Mouse (Mus musculus): ENCODE data around the gene Rasl11a. TPM values are rescaled to one million over a fixed set of nuclear protein-coding genes. Genes with fewer than 3 reads are reported as not detected.
"Not testable (repeated sequence)": the region's sequence is repeated elsewhere in the genome, so short reads cannot be mapped to it uniquely, and the experiment has no call there.

Gene Rasl11a
- total RNA-seq, 2 experiments from 2014 or later = 12.8 to 18.5 TPM

DNA sequence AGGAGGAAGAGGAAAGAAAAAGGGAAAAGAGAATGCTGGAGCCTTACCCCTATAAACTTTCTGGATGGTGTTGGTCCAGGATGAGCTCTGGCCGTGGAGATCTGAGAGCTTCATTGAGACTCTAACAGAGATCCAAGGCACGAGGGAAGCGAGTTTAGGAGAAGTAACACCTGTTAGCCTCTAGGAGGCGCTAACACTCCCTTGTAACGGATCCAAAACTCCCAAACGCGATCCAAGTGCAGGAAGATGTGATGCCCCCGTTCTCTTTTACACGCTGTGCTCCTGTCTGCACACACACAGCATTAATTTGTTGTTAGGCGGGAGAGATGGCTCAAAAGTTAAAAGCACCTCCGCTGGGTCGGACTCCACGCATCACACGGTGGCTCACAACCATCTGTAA lies 46.3 kb downstream of the Rasl11a start:
- DNase-seq (ENCODE audit: low spot score in 2 of 2) = peak in 1 of 2 experiments; percentile 47

GRCm38 (mm10) chr5:146892904-146893303 lies 48.0 kb downstream of the Rasl11a start:
- no peak for DNase-seq (ENCODE audit: low spot score in 2 of 2)

DNA sequence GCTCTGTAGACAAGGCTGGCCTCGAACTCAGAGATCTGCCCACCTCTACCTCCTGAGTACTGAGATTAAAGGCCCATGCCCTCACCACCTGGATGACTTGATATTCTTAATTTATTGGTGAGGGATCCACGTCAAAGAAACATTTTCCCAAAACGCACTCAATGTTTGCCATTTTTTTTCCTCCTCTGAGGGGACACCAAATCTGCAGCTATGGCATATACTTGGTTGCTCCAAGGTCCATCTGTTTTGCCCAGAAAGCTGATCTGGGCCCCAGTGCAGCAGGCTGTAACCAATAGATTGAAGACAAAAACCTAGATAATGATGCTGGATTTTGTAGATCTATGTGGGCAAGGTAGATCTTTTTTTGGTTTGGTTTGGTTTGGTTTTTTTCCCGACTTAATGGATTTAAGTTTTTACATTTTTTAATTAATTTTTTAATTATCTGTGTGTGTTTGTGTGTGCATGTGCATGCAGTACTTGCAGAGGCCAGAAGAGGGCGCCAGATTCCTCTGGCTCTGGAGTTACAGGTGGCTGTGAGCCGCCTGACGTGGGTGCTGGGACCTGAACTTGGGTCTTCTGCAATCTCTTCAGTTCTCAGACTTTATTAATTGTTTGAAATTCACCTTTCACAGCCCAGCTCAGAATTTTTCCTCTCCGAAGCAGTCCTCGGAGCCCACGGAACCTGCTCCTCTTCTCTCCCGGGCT lies 48.8 kb downstream of the Rasl11a start:
- DNase-seq (ENCODE audit: low spot score in 2 of 2) = no peak

DNA sequence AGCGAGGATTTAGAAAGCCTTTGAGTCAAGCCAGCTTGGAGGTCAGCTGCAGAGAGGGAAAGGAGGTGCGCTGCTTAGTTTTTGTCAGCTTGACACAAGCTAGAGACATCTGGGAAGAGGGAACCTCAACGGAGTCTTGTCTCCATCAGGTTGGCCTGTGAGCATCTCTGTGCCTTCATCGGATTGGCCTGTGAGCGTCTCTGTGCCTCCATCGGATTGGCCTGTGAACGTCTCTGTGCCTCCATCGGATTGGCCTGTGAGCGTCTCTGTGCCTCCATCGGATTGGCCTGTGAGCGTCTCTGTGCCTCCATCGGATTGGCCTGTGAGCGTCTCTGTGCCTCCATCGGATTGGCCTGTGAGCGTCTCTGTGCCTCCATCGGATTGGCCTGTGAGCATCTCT lies 50.8 kb downstream of the Rasl11a start:
- not testable (repeated sequence) for DNase-seq (ENCODE audit: low spot score in 2 of 2)

DNA sequence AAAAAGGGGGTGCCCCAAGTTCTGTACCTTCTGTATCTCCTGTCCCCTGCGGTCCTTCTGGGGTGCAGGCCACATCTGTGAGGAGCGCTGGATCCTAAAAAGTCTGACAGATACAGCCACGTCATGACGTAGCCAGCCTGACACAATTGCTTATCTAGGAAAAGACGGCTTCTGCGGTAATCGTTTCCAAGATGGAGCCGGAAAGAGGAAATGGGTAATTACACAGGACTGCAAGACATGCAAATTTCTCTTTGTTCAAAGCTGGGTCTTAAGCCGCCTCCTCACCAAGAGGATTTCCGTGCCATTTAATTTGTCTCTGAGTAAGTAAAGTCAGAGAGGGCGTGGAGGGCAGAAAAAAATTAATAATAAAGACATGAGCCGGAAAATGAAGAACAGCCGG lies 52.1 kb downstream of the Rasl11a start:
- peak in 1 of 2 experiments; percentile 23 for DNase-seq (ENCODE audit: low spot score in 2 of 2)

Other genes with a start within 250 kb of the Rasl11a start
- gene Usp12, start 50.1 kb upstream of the Rasl11a start, total RNA-seq (2021) = 10 to 100 TPM; 57.2 to 57.9 TPM
- gene Rpl21, start 12.2 kb upstream of the Rasl11a start, total RNA-seq (2021) = 100 to 1,000 TPM; 206 to 211 TPM
- gene Gtf3a, start 103.6 kb downstream of the Rasl11a start, total RNA-seq (2021) = 10 to 100 TPM; 22.7 to 25.3 TPM
- gene Mtif3, start 118.7 kb downstream of the Rasl11a start, total RNA-seq (2021) = 10 to 100 TPM; 19.2 to 21.6 TPM
- gene Lnx2, start 231.5 kb downstream of the Rasl11a start, total RNA-seq (2021) = 1 to 10 TPM; 5.8 to 5.9 TPM
- 10 to 100 TPM; 64.6 to 69.8 TPM for gene Polr1d, start 232.0 kb downstream of the Rasl11a start, total RNA-seq (2021)

Data from layer of hippocampus, adult 18-20 months (tissue).